Mouse (Mus musculus) lung, postnatal 25 days (tissue): Measurements from ENCODE around the gene Gm20765.
"Not testable (repeated sequence)": the region's sequence is repeated elsewhere in the genome, so short reads cannot be mapped to it uniquely, and the experiment has no call there.

Experiments used
- DNase-seq: peaks from one replicate; pipeline ENCODE4 v3.0.0; 2022; ENCODE audit warnings: low spot score

The Gm20765 gene

GRCm38 (mm10) chr10:104185233-104185632 lies at the start of gene Gm20765:
TSS of gene Gm20765 (plus strand) at chr10:104185533.
- DNase-seq = not testable (repeated sequence)

GRCm38 (mm10) chr10:104142687-104143086 lies 42.6 kb upstream of the Gm20765 start, which contains the start of gene Gm21293:
TSS of gene Gm21293 (plus strand) at chr10:104142987.
- not testable (repeated sequence) for DNase-seq

- DNase-seq = not testable (repeated sequence)
Measured at GRCm38 (mm10) chr10:104151197-104151596, 34.1 kb upstream of the Gm20765 start, which contains the start of gene Gm6763. TSS of gene Gm6763 (plus strand) at chr10:104151497.

GRCm38 (mm10) chr10:104159706-104160105 lies 25.6 kb upstream of the Gm20765 start, which contains the start of gene Gm8764:
TSS of gene Gm8764 (plus strand) at chr10:104160006.
- DNase-seq = not testable (repeated sequence)

- not testable (repeated sequence) for DNase-seq
Measured at GRCm38 (mm10) chr10:104168215-104168614, 17.1 kb upstream of the Gm20765 start, which contains the start of gene Gm21304. TSS of gene Gm21304 (plus strand) at chr10:104168515.

- not testable (repeated sequence) for DNase-seq
Measured at GRCm38 (mm10) chr10:104176724-104177123, 8.6 kb upstream of the Gm20765 start, which contains the start of gene Gm21312. TSS of gene Gm21312 (plus strand) at chr10:104177024.

GRCm38 (mm10) chr10:104193742-104194141 lies 8.4 kb downstream of the Gm20765 start, which contains the start of gene Gm4340:
TSS of gene Gm4340 (plus strand) at chr10:104194042.
- DNase-seq = not testable (repeated sequence)

- no peak for DNase-seq
Measured at GRCm38 (mm10) chr10:104209655-104210054, 24.3 kb downstream of the Gm20765 start.

GRCm38 (mm10) chr10:104210268-104210990 lies 25.1 kb downstream of the Gm20765 start:
- DNase-seq = no peak

- no peak for DNase-seq
Measured at GRCm38 (mm10) chr10:104214527-104214926, 29.2 kb downstream of the Gm20765 start.

- no peak for DNase-seq
Measured at GRCm38 (mm10) chr10:104220303-104221021, 35.1 kb downstream of the Gm20765 start.
